Mouse (Mus musculus): ENCODE measurements at regions not wholly inside any gene's neighbourhood (a gene's known extent, or its start where the extent isn't known, plus 50 kb on each side); places are given as distances from the start of the nearest gene placed in this dataset.
"Not testable (repeated sequence)": the region's sequence is repeated elsewhere in the genome, so short reads cannot be mapped to it uniquely, and the experiment has no call there.

GRCm38 (mm10) chr8:34679565-34680291, 568.2 kb upstream of the Gm10131 start:
- 14% methylated on average over 14 of the region's 14 CpGs for WGBS
- no peak overlapping the region for H3K4me3 ChIP-seq (ENCODE audit: insufficient read depth, low read depth, low read length)

DNA sequence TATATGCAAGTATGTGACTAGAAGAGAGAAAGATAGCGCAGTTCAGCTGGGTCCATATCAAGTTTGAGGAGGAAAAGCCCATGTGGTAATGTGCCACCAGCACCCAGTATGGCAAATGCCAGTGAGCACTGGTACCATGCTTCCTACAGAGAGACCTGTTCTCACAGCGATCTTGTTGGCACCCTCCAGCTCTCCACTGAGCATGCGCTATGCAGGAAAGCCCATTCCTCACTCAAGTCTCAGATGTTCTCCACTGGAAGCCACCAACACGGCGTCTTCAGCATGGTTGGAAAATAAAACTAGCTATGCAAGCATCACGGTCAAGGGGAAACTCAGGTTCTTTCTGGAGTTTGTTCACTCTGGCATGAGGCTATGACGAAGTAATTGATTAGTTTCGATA, 567.3 kb upstream of the Gm10131 start:
- TF ChIP-seq CTCF (IDR thresholded peaks at IDR 0.05; ENCODE audit: insufficient read depth, low read depth, low read length) (no peak), POLR2A (IDR thresholded peaks at IDR 0.05; ENCODE audit: insufficient read depth, low read depth, low read length) (no peak)
- H3K4me1 ChIP-seq (ENCODE audit: control insufficient read depth, insufficient read depth, low read length), result peaks cover 6% of the 10 kb centered on the region
- WGBS, result 91% methylated on average over 8 of the region's 8 CpGs
- no peak overlapping the region for H3K4me3 ChIP-seq (ENCODE audit: insufficient read depth, low read depth, low read length)
- no peak overlapping the region for H3K27ac ChIP-seq (ENCODE audit: insufficient read depth, low read depth, low read length)

More at GRCm38 (mm10) chr8:34679565-34680291, 568.2 kb upstream of the Gm10131 start:
- TF ChIP-seq POLR2A (IDR thresholded peaks at IDR 0.05; ENCODE audit: insufficient read depth, low read depth, low read length) (no peak), CTCF (IDR thresholded peaks at IDR 0.05; ENCODE audit: insufficient read depth, low read depth, low read length) (no peak)
- H3K4me1 ChIP-seq (ENCODE audit: control insufficient read depth, insufficient read depth, low read length), result peaks cover 6% of the 10 kb centered on the region
- H3K27ac ChIP-seq (ENCODE audit: insufficient read depth, low read depth, low read length), result no peak overlapping the region

DNA sequence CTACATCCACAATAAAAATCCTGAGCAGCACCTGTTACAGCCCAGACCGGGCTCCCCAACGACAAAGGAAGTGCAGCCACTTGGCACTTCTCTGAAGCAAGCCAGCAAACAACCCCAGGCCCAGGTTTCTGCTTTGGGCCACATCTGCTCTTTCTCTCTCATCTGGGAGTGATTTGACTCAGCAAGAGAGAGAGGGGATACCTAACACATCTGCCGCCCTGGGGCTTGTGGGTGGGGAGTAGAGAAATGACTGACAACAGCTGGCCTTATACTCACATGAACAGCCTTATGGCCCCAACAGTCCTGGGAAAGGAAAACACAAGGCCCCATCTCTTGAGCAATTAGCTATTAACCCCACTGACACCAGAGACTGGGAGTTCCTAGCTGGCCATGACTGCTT, 560.2 kb upstream of the Gm10131 start:
- no peak for TF ChIP-seq POLR2A (IDR thresholded peaks at IDR 0.05; ENCODE audit: insufficient read depth, low read depth, low read length)
- TF ChIP-seq CTCF (IDR thresholded peaks at IDR 0.05; ENCODE audit: insufficient read depth, low read depth, low read length), result no peak
- Histone ChIP-seq H3K4me3 (ENCODE audit: insufficient read depth, low read depth, low read length) (no peak overlapping the region), H3K27ac (ENCODE audit: insufficient read depth, low read depth, low read length) (no peak overlapping the region), H3K4me1 (ENCODE audit: control insufficient read depth, insufficient read depth, low read length) (peaks cover 3% of the 10 kb centered on the region; the same call in 1 of the 2 replicates)
- 64% methylated on average over 3 of the region's 3 CpGs for WGBS

- WGBS, result 49% methylated on average over 4 of the region's 4 CpGs
- peaks cover 3% of the 10 kb centered on the region; the same call in 1 of the 2 replicates for H3K4me1 ChIP-seq (ENCODE audit: control insufficient read depth, insufficient read depth, low read length)
- TF ChIP-seq POLR2A (IDR thresholded peaks at IDR 0.05; ENCODE audit: insufficient read depth, low read depth, low read length), result no peak
- TF ChIP-seq CTCF (IDR thresholded peaks at IDR 0.05; ENCODE audit: insufficient read depth, low read depth, low read length), result no peak
- no peak overlapping the region for H3K4me3 ChIP-seq (ENCODE audit: insufficient read depth, low read depth, low read length)
- H3K27ac ChIP-seq (ENCODE audit: insufficient read depth, low read depth, low read length), result no peak overlapping the region
Measured at GRCm38 (mm10) chr8:34670930-34671715, 559.6 kb upstream of the Gm10131 start.

- peaks cover 3% of the 10 kb centered on the region; the same call in 1 of the 2 replicates for H3K4me1 ChIP-seq (ENCODE audit: control insufficient read depth, insufficient read depth, low read length)
- no peak for TF ChIP-seq CTCF (IDR thresholded peaks at IDR 0.05; ENCODE audit: insufficient read depth, low read depth, low read length)
- no peak overlapping the region for H3K27ac ChIP-seq (ENCODE audit: insufficient read depth, low read depth, low read length)
- H3K4me3 ChIP-seq (ENCODE audit: insufficient read depth, low read depth, low read length), result no peak overlapping the region
- WGBS, result 85% methylated on average over 3 of the region's 3 CpGs
Measured at GRCm38 (mm10) chr8:34669146-34669545, 557.6 kb upstream of the Gm10131 start.

DNA sequence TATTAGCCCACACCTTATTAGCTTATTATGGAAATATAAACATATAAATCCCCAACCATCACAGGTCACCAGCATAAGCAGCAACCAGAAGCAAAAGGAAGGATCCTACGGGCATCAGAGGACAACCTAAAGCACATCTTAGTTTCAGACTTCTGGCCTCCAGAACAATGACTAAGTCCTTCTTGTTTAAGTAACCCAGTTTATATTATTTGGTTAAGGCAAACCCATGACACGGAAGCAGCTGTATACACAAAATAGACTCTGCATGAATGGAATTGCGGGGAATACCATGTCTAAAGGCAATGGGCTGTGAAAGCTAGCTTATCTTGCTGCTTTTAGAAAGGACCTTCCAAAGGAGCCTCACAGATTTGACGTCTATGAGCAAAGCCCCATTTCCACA, 552.9 kb upstream of the Gm10131 start:
- WGBS, result 92% methylated on average over 4 of the region's 4 CpGs
- no peak overlapping the region for H3K4me3 ChIP-seq (ENCODE audit: insufficient read depth, low read depth, low read length)
- H3K27ac ChIP-seq (ENCODE audit: insufficient read depth, low read depth, low read length), result no peak overlapping the region
- TF ChIP-seq CTCF (IDR thresholded peaks at IDR 0.05; ENCODE audit: insufficient read depth, low read depth, low read length) (no peak), POLR2A (IDR thresholded peaks at IDR 0.05; ENCODE audit: insufficient read depth, low read depth, low read length) (no peak)
- no peaks in the 10 kb centered on the region for H3K4me1 ChIP-seq (ENCODE audit: control insufficient read depth, insufficient read depth, low read length)

DNA sequence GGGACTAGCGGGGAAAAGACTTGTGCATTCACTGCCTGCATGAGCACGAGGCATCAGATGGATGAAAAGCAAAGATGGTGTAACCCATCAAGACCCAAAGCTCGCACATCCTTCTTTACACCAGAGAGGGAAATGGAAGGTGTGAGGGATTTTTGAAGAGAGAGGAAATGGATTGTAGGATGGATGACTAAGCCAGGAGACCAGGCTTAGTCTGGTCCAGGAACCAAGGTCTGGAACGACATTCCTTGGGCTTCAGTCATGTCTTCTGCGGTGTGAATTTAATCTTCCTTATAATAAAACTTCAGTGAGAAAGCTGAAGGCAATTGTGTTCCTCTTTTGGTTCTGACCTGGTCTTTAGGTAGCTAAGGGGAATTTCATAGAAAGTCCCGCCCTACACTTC, 551.0 kb upstream of the Gm10131 start:
- Histone ChIP-seq H3K4me1 (ENCODE audit: control insufficient read depth, insufficient read depth, low read length) (no peaks in the 10 kb centered on the region), H3K27ac (ENCODE audit: insufficient read depth, low read depth, low read length) (no peak overlapping the region), H3K4me3 (ENCODE audit: insufficient read depth, low read depth, low read length) (no peak overlapping the region)
- TF ChIP-seq POLR2A (IDR thresholded peaks at IDR 0.05; ENCODE audit: insufficient read depth, low read depth, low read length) (no peak), CTCF (IDR thresholded peaks at IDR 0.05; ENCODE audit: insufficient read depth, low read depth, low read length) (no peak)
- 95% methylated on average over 6 of the region's 6 CpGs for WGBS

GRCm38 (mm10) chr8:34651750-34652149, 540.2 kb upstream of the Gm10131 start:
- H3K4me1 ChIP-seq (ENCODE audit: control insufficient read depth, insufficient read depth, low read length), result no peaks in the 10 kb centered on the region
- no peak overlapping the region for H3K27ac ChIP-seq (ENCODE audit: insufficient read depth, low read depth, low read length)
- H3K4me3 ChIP-seq (ENCODE audit: insufficient read depth, low read depth, low read length), result no peak overlapping the region
- TF ChIP-seq CTCF (IDR thresholded peaks at IDR 0.05; ENCODE audit: insufficient read depth, low read depth, low read length) (no peak), POLR2A (IDR thresholded peaks at IDR 0.05; ENCODE audit: insufficient read depth, low read depth, low read length) (no peak)
- 96% methylated on average over 8 of the region's 8 CpGs for WGBS

GRCm38 (mm10) chr8:34628221-34628620, 516.7 kb upstream of the Gm10131 start:
- H3K4me3 ChIP-seq (ENCODE audit: insufficient read depth, low read depth, low read length); H3K27ac ChIP-seq (ENCODE audit: insufficient read depth, low read depth, low read length); H3K4me1 ChIP-seq (ENCODE audit: control insufficient read depth, insufficient read depth, low read length): not testable (repeated sequence)
- WGBS, result 92% methylated on average over 2 of the region's 2 CpGs
